15 mouse cellular contexts compared by ENCODE assay signal in genomic region chr5:119321368-119322144, GRCm38 (mm10).
DNase-seq lines count a peak whose midpoint lies in the region; ATAC-seq and TF ChIP-seq lines count a peak whose summit lies in the region.
"Had no signal": no experiment of that assay in that cellular context is flagged by ENCODE, and none has a peak within 500 bp of the region (broad histone marks: within the 10 kb centered on the region; RNA-seq: fewer than 3 reads in every experiment).

No protein-coding gene starts in this region.

- TF ChIP-seq POLR2A in lung, adult 2 months (IDR thresholded peaks at IDR 0.05; ENCODE audit: borderline replicate concordance, extremely low read depth, low read depth, low read length): no peak

- no peak overlapping the region for H3K4me2 ChIP-seq in liver, embryonic 12.5 days
- H3K4me2 ChIP-seq: midbrain, embryonic 12.5 days; neural tube, embryonic 13.5 days had no signal

- 38% methylated on average over 10 of the region's 10 CpGs for WGBS in lung, adult 2 months
- WGBS in liver, embryonic 12.5 days (ENCODE audit: insufficient replicate concordance): 25% methylated on average over 10 of the region's 10 CpGs

- DNase-seq in lung, adult 18-20 months: peak; percentile 44 to 61
- DNase-seq in lung, adult 2 months: no peak
- DNase-seq in lung, postnatal 25 days (ENCODE audit: low spot score): peak; percentile 68
- DNase-seq in spleen, postnatal 10 days (ENCODE audit: low spot score in 2 of 2): peak; percentile 12 to 66
- DNase-seq in layer of hippocampus, adult 8-10 months (ENCODE audit: low spot score in 2 of 2): no peak
- no peak for DNase-seq in testis, postnatal 14 days (ENCODE audit: low spot score)
- no peak for DNase-seq in cerebellum, adult 9-10 months
- DNase-seq: heart, postnatal 4 days; kidney, adult 18-20 months; left cerebral cortex, postnatal 4 days; right cerebral cortex, postnatal 25 days had no signal

- no peaks in the 10 kb centered on the region for H3K36me3 ChIP-seq in liver, embryonic 12.5 days
- H3K36me3 ChIP-seq: midbrain, embryonic 12.5 days; neural tube, embryonic 13.5 days had no signal

- no peak overlapping the region for H3K4me3 ChIP-seq in lung, adult 2 months (replicated peaks; ENCODE audit: extremely low read depth, low read depth, low read length)
- H3K4me3 ChIP-seq in liver, embryonic 12.5 days: no peak overlapping the region
- H3K4me3 ChIP-seq: heart, adult 2 months; midbrain, embryonic 12.5 days; neural tube, embryonic 13.5 days had no signal

- no peaks in the 10 kb centered on the region for H3K27me3 ChIP-seq in liver, embryonic 12.5 days (replicated peaks)
- H3K27me3 ChIP-seq: neural tube, embryonic 13.5 days had no signal

- TF ChIP-seq CTCF in lung, adult 2 months (IDR thresholded peaks at IDR 0.05; ENCODE audit: insufficient read depth, low read length): no peak

- peaks cover 5% of the 10 kb centered on the region for H3K4me1 ChIP-seq in lung, adult 2 months (ENCODE audit: control insufficient read depth, insufficient read depth, low read length)
- H3K4me1 ChIP-seq in liver, embryonic 12.5 days: peaks cover 13% of the 10 kb centered on the region; the same call in 1 of the 2 replicates
- H3K4me1 ChIP-seq: neural tube, embryonic 13.5 days had no signal

- no peak overlapping the region for H3K9ac ChIP-seq in liver, embryonic 12.5 days
- H3K9ac ChIP-seq: midbrain, embryonic 12.5 days; neural tube, embryonic 13.5 days had no signal

- H3K9me3 ChIP-seq in liver, embryonic 12.5 days (replicated peaks): no peaks in the 10 kb centered on the region
- H3K9me3 ChIP-seq: midbrain, embryonic 12.5 days; neural tube, embryonic 13.5 days had no signal

- peak; percentile 35; the same call in 1 of the 2 replicates for ATAC-seq in liver, embryonic 12.5 days

- H3K27ac ChIP-seq in liver, embryonic 12.5 days: no peak overlapping the region
- H3K27ac ChIP-seq: heart, adult 2 months; midbrain, embryonic 12.5 days; neural tube, embryonic 13.5 days had no signal

Comparison
In these comparisons a context has a peak if more than half of its experiments do, and no peak if none do; other contexts are left out.
1. DNase-seq: peak in lung, adult 18-20 months (2 of 2), lung, postnatal 25 days (single experiment) and spleen, postnatal 10 days (2 of 2); none in lung, adult 2 months (single experiment), layer of hippocampus, adult 8-10 months (0 of 2), testis, postnatal 14 days (single experiment) and cerebellum, adult 9-10 months (single experiment).